Mouse (Mus musculus) activated CD4-positive, CD25-positive, alpha-beta regulatory T cell (primary cell): ENCODE measurements around the gene Col16a1. TPM values are rescaled to one million over a fixed set of nuclear protein-coding genes. Genes with fewer than 3 reads are reported as not detected.

ENCODE experiments used
- polyA plus RNA-seq, 2 experiments: library from polyadenylated mRNA; unstranded; fragments of 100-300 nt; shearing (Covaris generic); gene quantifications; one replicate each; pipeline ENCODE4 v1.2.1; 2017

Gene Col16a1
- under 1 TPM; 0.20 to 0.49 TPM for polyA plus RNA-seq

DNA sequence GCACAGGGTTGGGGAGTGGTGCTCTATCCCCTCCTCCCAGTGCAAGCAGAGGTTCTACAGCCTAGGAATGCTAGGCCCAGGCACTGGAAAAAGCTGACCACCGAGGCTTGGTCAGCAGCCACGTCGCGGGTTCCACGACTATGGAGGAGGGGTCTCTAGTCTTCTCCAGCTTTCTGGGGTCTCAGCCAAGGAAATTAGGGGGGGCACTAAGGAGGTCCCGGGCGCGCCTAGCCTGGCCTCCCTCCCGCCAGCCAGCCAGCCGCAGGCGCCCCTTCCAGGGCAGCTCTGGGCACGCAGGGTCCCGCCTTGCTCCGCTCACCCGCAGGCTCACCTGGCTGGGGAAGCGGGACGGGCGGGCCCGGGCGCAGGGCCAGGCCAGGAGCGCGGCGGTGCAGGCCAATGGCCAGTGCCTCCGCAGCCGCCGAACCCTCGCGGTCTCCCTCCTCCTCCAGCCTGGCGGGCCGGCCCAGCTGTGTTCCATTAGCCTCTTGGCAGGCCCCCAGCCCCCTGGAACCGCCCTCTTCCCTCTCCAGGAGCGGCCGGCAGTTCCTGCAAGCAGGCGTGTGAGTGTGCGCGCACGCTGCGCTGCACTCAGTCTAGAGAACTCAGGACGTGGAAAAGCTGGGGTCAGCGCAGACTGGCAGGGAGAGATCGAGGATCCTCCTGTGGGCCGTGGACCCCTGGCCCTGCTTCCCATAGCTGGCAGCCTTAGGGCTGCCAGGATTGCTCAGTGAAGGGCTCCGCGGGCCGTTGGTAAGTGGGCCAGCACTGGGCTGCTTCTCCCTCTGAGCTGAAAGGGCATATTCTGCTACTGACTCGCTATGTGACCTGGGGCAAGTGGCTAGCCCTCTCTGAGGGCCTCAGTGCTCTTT lies at the start of gene Col16a1:
Col16a1 (plus strand) TSS at position 510 of the 872 bp plus-strand sequence.

DNA sequence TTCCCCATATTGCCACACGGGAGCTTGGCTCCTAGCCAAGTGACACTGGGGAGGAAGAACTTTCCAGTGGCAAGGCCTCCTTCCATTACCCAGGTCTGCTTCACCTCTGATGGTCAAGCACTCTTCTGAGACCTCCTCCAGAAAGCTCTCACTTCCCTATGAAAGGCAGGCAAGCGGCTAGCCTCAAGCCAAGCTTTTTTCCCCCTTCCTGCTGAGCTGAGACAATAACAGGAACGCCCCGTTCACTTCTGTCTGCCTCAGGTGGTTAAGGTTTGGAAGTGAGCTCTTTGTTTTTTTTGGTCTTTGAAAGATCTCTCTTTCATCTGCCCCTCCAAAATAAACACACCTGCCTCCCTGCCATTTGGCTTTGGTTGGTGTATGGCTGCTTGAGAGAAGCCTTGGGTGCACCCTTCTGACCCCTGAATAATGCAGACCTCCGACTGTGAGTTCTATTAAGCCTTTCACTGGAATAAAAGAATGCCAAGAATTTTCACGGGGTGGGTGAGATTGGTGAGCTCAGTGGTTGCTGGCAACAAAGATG lies 54.5 kb downstream of the Col16a1 start, which contains the start of gene Pef1:
Pef1 (plus strand) TSS at position 448 of the 541 bp plus-strand sequence.

DNA sequence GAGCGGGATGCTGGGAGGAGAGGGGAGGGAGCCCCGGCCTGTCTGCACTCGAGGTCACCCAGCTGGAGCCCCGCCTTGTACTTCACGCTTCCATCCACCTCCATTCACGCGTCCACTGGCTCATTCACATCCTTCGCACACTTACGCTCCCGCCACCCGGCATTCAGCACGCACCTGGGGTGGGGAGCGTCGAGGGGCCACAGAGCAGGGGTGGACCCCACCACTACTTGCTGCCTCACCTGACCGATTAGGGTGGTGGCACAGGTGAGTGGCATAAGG lies 91.5 kb downstream of the Col16a1 start, which contains the start of gene Hcrtr1:
Hcrtr1 (minus strand) TSS at position 146 of the 279 bp plus-strand sequence.

Other genes with a start within 250 kb of the Col16a1 start
- 100 to 1,000 TPM; 488 to 498 TPM for gene Ptp4a2, start 236.6 kb upstream of the Col16a1 start, polyA plus RNA-seq
- not detected for gene Spocd1, start 118.6 kb upstream of the Col16a1 start, polyA plus RNA-seq
- under 1 TPM in 1 of 2 experiments, not detected in 1; 0.45 TPM for gene Adgrb2, start 63.0 kb upstream of the Col16a1 start, polyA plus RNA-seq
- gene Pef1, start 54.7 kb downstream of the Col16a1 start, polyA plus RNA-seq = 10 to 100 TPM; 57.2 to 69.0 TPM
- not detected for gene Hcrtr1, start 91.5 kb downstream of the Col16a1 start, polyA plus RNA-seq
- not detected for gene Tinagl1, start 127.3 kb downstream of the Col16a1 start, polyA plus RNA-seq
- not detected for gene Gm853, start 174.6 kb downstream of the Col16a1 start, polyA plus RNA-seq
- not detected for gene Serinc2, start 231.4 kb downstream of the Col16a1 start, polyA plus RNA-seq